Mouse (Mus musculus): ENCODE results near the gene Olfr344.

The Olfr344 gene

GRCm38 (mm10) chr2:36566362-36566761, at the start of gene Olfr344:
Olfr344 (plus strand) TSS chr2:36566662.
- no peak for DNase-seq (ENCODE audit: low read depth, low spot score)

GRCm38 (mm10) chr2:36524698-36525097, 41.8 kb upstream of the Olfr344 start, which contains the start of gene Olfr342:
Olfr342 (plus strand) TSS chr2:36524998.
- no peak for DNase-seq (ENCODE audit: low read depth, low spot score)

GRCm38 (mm10) chr2:36565156-36565555, 1.3 kb upstream of the Olfr344 start:
- DNase-seq (ENCODE audit: low read depth, low spot score) = no peak

DNA sequence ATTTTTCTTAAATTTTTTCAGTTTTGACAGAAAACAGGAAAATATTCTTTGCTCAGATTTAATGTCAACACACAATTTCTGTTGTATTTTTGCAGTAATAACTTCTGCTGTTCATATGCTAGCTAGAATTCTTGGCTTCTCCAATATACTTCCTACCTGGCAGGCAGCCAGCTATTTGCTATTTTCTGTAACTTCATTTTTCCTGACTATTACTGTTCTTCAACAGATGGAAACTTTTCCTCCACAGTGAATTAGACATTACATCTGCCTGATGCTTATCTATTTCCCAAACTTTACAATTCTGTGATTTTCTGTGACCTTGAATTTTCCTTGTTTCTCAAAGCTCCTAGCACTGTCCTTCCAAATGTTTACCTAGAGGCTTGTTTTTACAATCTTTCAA, 560 bp downstream of the Olfr344 start:
- no peak for DNase-seq (ENCODE audit: low read depth, low spot score)

DNA sequence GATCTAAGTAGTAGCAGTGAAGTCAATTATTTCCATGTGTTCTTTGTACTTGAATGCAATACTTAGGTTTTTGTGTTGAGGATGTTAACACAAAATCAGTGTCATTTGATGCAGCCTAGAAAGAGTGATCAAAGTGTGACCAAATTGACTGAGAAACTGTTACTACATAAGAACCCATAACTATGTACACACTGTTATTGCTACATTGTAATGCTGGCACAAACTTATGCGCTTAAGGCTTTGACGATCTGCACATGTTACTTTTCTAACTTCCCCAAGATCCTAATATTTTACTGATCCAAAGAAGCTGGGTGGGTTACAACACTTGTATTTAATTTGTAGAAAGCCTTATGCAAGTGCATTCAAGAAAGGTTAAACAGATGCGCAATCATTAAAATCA, 1.4 kb downstream of the Olfr344 start:
- DNase-seq (ENCODE audit: low read depth, low spot score) = no peak

All from R1 (cell line).